In genomic region chr3:105958974-105959580, GRCm38 (mm10) we compare ENCODE assay signal across 8 mouse cellular contexts. TPM values are rescaled to one million over a fixed set of nuclear protein-coding genes. Genes with fewer than 3 reads are reported as not detected.
DNase-seq lines count a peak whose midpoint lies in the region; ATAC-seq and TF ChIP-seq lines count a peak whose summit lies in the region.

Gene Wdr77, plus strand, starts transcription at chr3:105959369.

- peak within 1 kb of the TSS; percentile 81 for H3K4me2 ChIP-seq in heart, embryonic 15.5 days
- H3K4me2 ChIP-seq in liver, embryonic 14.5 days (ENCODE audit: low read depth) = peak within 1 kb of the TSS; percentile 98
- peak within 1 kb of the TSS; percentile 71 for H3K4me2 ChIP-seq in neural tube, embryonic 11.5 days (ENCODE audit: low read depth)
- H3K4me2 ChIP-seq in stomach, postnatal 0 days (replicated peaks; ENCODE audit: low read depth) = peak within 1 kb of the TSS; percentile 87

- peaks cover 25% of the 10 kb centered on the region for H3K4me1 ChIP-seq in forebrain, embryonic 10.5 days
- H3K4me1 ChIP-seq in heart, embryonic 15.5 days (replicated peaks) = peaks cover 37% of the 10 kb centered on the region
- H3K4me1 ChIP-seq in liver, embryonic 14.5 days (replicated peaks; ENCODE audit: control insufficient read depth in 2 of 2, insufficient read depth in 2 of 2, low read length in 1 of 2) = peaks cover 13% of the 10 kb centered on the region in 2 experiments
- peaks cover 12% of the 10 kb centered on the region; the same call in 1 of the 2 replicates for H3K4me1 ChIP-seq in neural tube, embryonic 11.5 days (ENCODE audit: control insufficient read depth, insufficient read depth, low read length)
- H3K4me1 ChIP-seq in stomach, postnatal 0 days (replicated peaks; ENCODE audit: control insufficient read depth, insufficient read depth) = peaks cover 7% of the 10 kb centered on the region; the same call in 1 of the 2 replicates

- peak within 1 kb of the TSS; percentile 95 for H3K27ac ChIP-seq in forebrain, embryonic 10.5 days
- H3K27ac ChIP-seq in heart, embryonic 15.5 days = peak within 1 kb of the TSS; percentile 96
- peak within 1 kb of the TSS; percentile 46 for H3K27ac ChIP-seq in liver, embryonic 14.5 days
- peak within 1 kb of the TSS; percentile 92 for H3K27ac ChIP-seq in neural tube, embryonic 11.5 days (ENCODE audit: low read depth, low read length)
- H3K27ac ChIP-seq in stomach, postnatal 0 days (replicated peaks) = peak within 1 kb of the TSS; percentile 95

- H3K27me3 ChIP-seq in forebrain, embryonic 10.5 days (ENCODE audit: poor library complexity, severe bottlenecking) = no peaks in the 10 kb centered on the region
- no peaks in the 10 kb centered on the region for H3K27me3 ChIP-seq in heart, embryonic 15.5 days
- no peaks in the 10 kb centered on the region for H3K27me3 ChIP-seq in liver, embryonic 14.5 days (ENCODE audit: control insufficient read depth, insufficient read depth, low read length)
- H3K27me3 ChIP-seq in neural tube, embryonic 11.5 days (ENCODE audit: control insufficient read depth, insufficient read depth, low read length) = no peaks in the 10 kb centered on the region
- no peaks in the 10 kb centered on the region for H3K27me3 ChIP-seq in stomach, postnatal 0 days (ENCODE audit: control insufficient read depth, insufficient read depth, low read length)

- TF ChIP-seq CTCF in liver, embryonic 14.5 days (IDR thresholded peaks at IDR 0.05; ENCODE audit: low read depth) = no peak
- no peak for TF ChIP-seq CTCF in stomach, postnatal 0 days (IDR thresholded peaks at IDR 0.05; ENCODE audit: low read depth)

- whole genome bisulfite sequencing in forebrain, embryonic 10.5 days = under 1% methylated on average over 52 of the region's 52 CpGs
- under 1% methylated on average over 52 of the region's 52 CpGs for WGBS in heart, embryonic 15.5 days
- under 1% methylated on average over 52 of the region's 52 CpGs for WGBS in liver, embryonic 14.5 days (ENCODE audit: insufficient replicate concordance)
- under 1% methylated on average over 52 of the region's 52 CpGs for WGBS in neural tube, embryonic 11.5 days
- under 1% methylated on average over 49 of the region's 52 CpGs for WGBS in stomach, postnatal 0 days

- TF ChIP-seq EP300 in liver, embryonic 14.5 days (IDR thresholded peaks at IDR 0.05; ENCODE audit: low read depth) = peak; percentile 97
- TF ChIP-seq EP300 in stomach, postnatal 0 days (optimal IDR thresholded peaks at IDR 0.05) = peak; percentile 100

- H3K36me3 ChIP-seq in forebrain, embryonic 10.5 days (replicated peaks) = peaks cover 68% of the 10 kb centered on the region
- H3K36me3 ChIP-seq in heart, embryonic 15.5 days = peaks cover 48% of the 10 kb centered on the region
- peaks cover 32% of the 10 kb centered on the region for H3K36me3 ChIP-seq in liver, embryonic 14.5 days (replicated peaks; ENCODE audit: control insufficient read depth, insufficient read depth, low read depth)
- peaks cover 4% of the 10 kb centered on the region for H3K36me3 ChIP-seq in neural tube, embryonic 11.5 days (ENCODE audit: control insufficient read depth, insufficient read depth, low read length)
- H3K36me3 ChIP-seq in stomach, postnatal 0 days (ENCODE audit: control insufficient read depth, insufficient read depth, low read length) = peaks cover 3% of the 10 kb centered on the region; the same call in 1 of the 2 replicates

- peak; percentile 95 for ATAC-seq in heart, embryonic 15.5 days (replicated peaks; ENCODE audit: insufficient number of reproducible peaks, insufficient read depth, low FRiP score, low read depth)
- ATAC-seq in liver, embryonic 14.5 days (ENCODE audit: insufficient read depth) = peak; percentile 95
- ATAC-seq in neural tube, embryonic 11.5 days (ENCODE audit: insufficient read depth, low FRiP score, low TSS enrichment) = peak; percentile 97
- ATAC-seq in stomach, postnatal 0 days (ENCODE audit: low FRiP score, low TSS enrichment) = peak; percentile 98

- no peaks in the 10 kb centered on the region for H3K9me3 ChIP-seq in forebrain, embryonic 10.5 days
- H3K9me3 ChIP-seq in heart, embryonic 15.5 days (replicated peaks) = no peaks in the 10 kb centered on the region
- no peaks in the 10 kb centered on the region for H3K9me3 ChIP-seq in liver, embryonic 14.5 days (ENCODE audit: control insufficient read depth, low read length)
- no peaks in the 10 kb centered on the region for H3K9me3 ChIP-seq in neural tube, embryonic 11.5 days (ENCODE audit: control insufficient read depth, low read length)
- no peaks in the 10 kb centered on the region for H3K9me3 ChIP-seq in stomach, postnatal 0 days (ENCODE audit: control insufficient read depth, low read length)

- peak within 1 kb of the TSS; percentile 99 for H3K9ac ChIP-seq in heart, embryonic 15.5 days
- H3K9ac ChIP-seq in liver, embryonic 14.5 days (replicated peaks) = peak within 1 kb of the TSS; percentile 93
- peak within 1 kb of the TSS; percentile 94 for H3K9ac ChIP-seq in neural tube, embryonic 11.5 days (ENCODE audit: low read length)
- H3K9ac ChIP-seq in stomach, postnatal 0 days (ENCODE audit: low read length) = peak within 1 kb of the TSS; percentile 97

- DNase-seq in CD8-positive naive resting alpha-beta T cell, adult 2 months (ENCODE audit: low read depth in 2 of 2, low spot score in 2 of 2) = peak; percentile 96 to 97
- peak; percentile 100 for DNase-seq in c-Kit-positive CD71-negative TER-119-negative erythroid progenitor cells, embryonic 14.5 days (ENCODE audit: low read depth)
- DNase-seq in forebrain, embryonic 10.5 days (ENCODE audit: extremely low spot score, low spot score) = peak; percentile 99
- DNase-seq in kidney, postnatal 25 days = peak; percentile 97 to 98
- peak; percentile 99 to 100 (median 100) for DNase-seq in liver, embryonic 14.5 days (ENCODE audit: low read depth in 3 of 3, low spot score in 3 of 3)
- DNase-seq in neural tube, embryonic 11.5 days (ENCODE audit: low spot score) = peak; percentile 99
- DNase-seq in stomach, postnatal 0 days (ENCODE audit: low spot score) = peak; percentile 99

- peak within 1 kb of the TSS; percentile 97 for H3K4me3 ChIP-seq in forebrain, embryonic 10.5 days
- H3K4me3 ChIP-seq in heart, embryonic 15.5 days = peak within 1 kb of the TSS; percentile 98
- peak within 1 kb of the TSS; percentile 83 to 92 for H3K4me3 ChIP-seq in liver, embryonic 14.5 days (ENCODE audit: insufficient read depth in 1 of 2, low read depth in 2 of 2, low read length in 2 of 2)
- peak within 1 kb of the TSS; percentile 81 for H3K4me3 ChIP-seq in neural tube, embryonic 11.5 days (ENCODE audit: low read depth, low read length)
- H3K4me3 ChIP-seq in stomach, postnatal 0 days (ENCODE audit: low read depth, low read length) = peak within 1 kb of the TSS; percentile 93

RNA-seq across cellular contexts. Expression of gene Wdr77, which starts in this region (rescaled TPM):
- 202 and 207 TPM in 2 replicates for polyA plus RNA-seq in forebrain, embryonic 10.5 days (2016; fragmentation: Nextera tagmentation; extraction: Ambion mirVana)
- 69.9 and 92.3 TPM in 2 replicates for polyA plus RNA-seq in heart, embryonic 15.5 days (2015; fragmentation: Nextera tagmentation; extraction: Ambion mirVana)
- 16.8 and 21.3 TPM in 2 replicates for polyA plus RNA-seq in liver, embryonic 14.5 days (2012; rRNA removed)
- 32.4 and 40.2 TPM in 2 replicates for polyA plus RNA-seq in liver, embryonic 14.5 days (2014; fragmentation: Nextera tagmentation; extraction: Ambion mirVana)
- 131 and 132 TPM in 2 replicates for polyA plus RNA-seq in neural tube, embryonic 11.5 days (2014; fragmentation: Nextera tagmentation; extraction: Ambion mirVana)
- polyA plus RNA-seq in stomach, postnatal 0 days (2015; fragmentation: Nextera tagmentation; extraction: Ambion mirVana) = 52.7 and 54.4 TPM in 2 replicates

Comparison
In these comparisons a context has a peak if more than half of its experiments do, and no peak if none do; other contexts are left out.
1. Peak in every context shown above with its lines: DNase-seq, ATAC-seq, H3K4me3 ChIP-seq and H3K27ac ChIP-seq.
2. H3K27ac ChIP-seq: peak in every context shown above with its lines; median percentile 96 in heart, embryonic 15.5 days; 95 in forebrain, embryonic 10.5 days; 95 in stomach, postnatal 0 days; 92 in neural tube, embryonic 11.5 days; 46 in liver, embryonic 14.5 days.